Mouse (Mus musculus): ENCODE results near the gene Fars2. TPM values are rescaled to one million over a fixed set of nuclear protein-coding genes. Genes with fewer than 3 reads are reported as not detected.
"Not testable (repeated sequence)": the region's sequence is repeated elsewhere in the genome, so short reads cannot be mapped to it uniquely, and the experiment has no call there.

Gene Fars2
- polyA plus RNA-seq, 1 experiment from 2014 or later: 22.3 TPM

- Histone ChIP-seq H3K27me3 (ENCODE audit: control insufficient read depth, insufficient read depth, low read length) (no peaks in the 10 kb centered on the region), H3K9me3 (ENCODE audit: control insufficient read depth, low read length) (no peaks in the 10 kb centered on the region), H3K36me3 (ENCODE audit: control insufficient read depth, insufficient read depth, low read length) (no peaks in the 10 kb centered on the region), H3K4me2 (ENCODE audit: low read depth) (no peak overlapping the region), H3K4me3 (ENCODE audit: low read depth, low read length) (no peak overlapping the region), H3K9ac (ENCODE audit: low read length) (no peak overlapping the region), H3K27ac (ENCODE audit: low read depth, low read length) (no peak overlapping the region), H3K4me1 (ENCODE audit: control insufficient read depth, insufficient read depth, low read length) (no peaks in the 10 kb centered on the region)
- DNase-seq (ENCODE audit: low spot score): no peak
- ATAC-seq (ENCODE audit: insufficient read depth, low FRiP score, low TSS enrichment): no peak
- WGBS: 91% methylated on average over 7 of the region's 7 CpGs
Observed at GRCm38 (mm10) chr13:36156340-36156931, 39.2 kb downstream of the Fars2 start.

- Histone ChIP-seq H3K27me3 (ENCODE audit: control insufficient read depth, insufficient read depth, low read length) (no peaks in the 10 kb centered on the region), H3K9me3 (ENCODE audit: control insufficient read depth, low read length) (no peaks in the 10 kb centered on the region), H3K27ac (ENCODE audit: low read depth, low read length) (no peak overlapping the region), H3K9ac (ENCODE audit: low read length) (no peak overlapping the region), H3K4me3 (ENCODE audit: low read depth, low read length) (no peak overlapping the region), H3K36me3 (ENCODE audit: control insufficient read depth, insufficient read depth, low read length) (no peaks in the 10 kb centered on the region), H3K4me1 (ENCODE audit: control insufficient read depth, insufficient read depth, low read length) (no peaks in the 10 kb centered on the region), H3K4me2 (ENCODE audit: low read depth) (no peak overlapping the region)
- ATAC-seq (ENCODE audit: insufficient read depth, low FRiP score, low TSS enrichment) (no peak), DNase-seq (ENCODE audit: low spot score) (no peak)
- WGBS: 93% methylated on average over 5 of the region's 5 CpGs
Observed at GRCm38 (mm10) chr13:36163411-36163810, 46.2 kb downstream of the Fars2 start.

- Histone ChIP-seq H3K4me2 (ENCODE audit: low read depth) (no peak overlapping the region), H3K9me3 (ENCODE audit: control insufficient read depth, low read length) (no peaks in the 10 kb centered on the region), H3K27me3 (ENCODE audit: control insufficient read depth, insufficient read depth, low read length) (no peaks in the 10 kb centered on the region), H3K9ac (ENCODE audit: low read length) (no peak overlapping the region), H3K4me1 (ENCODE audit: control insufficient read depth, insufficient read depth, low read length) (no peaks in the 10 kb centered on the region), H3K27ac (ENCODE audit: low read depth, low read length) (no peak overlapping the region), H3K4me3 (ENCODE audit: low read depth, low read length) (no peak overlapping the region), H3K36me3 (ENCODE audit: control insufficient read depth, insufficient read depth, low read length) (no peaks in the 10 kb centered on the region)
- ATAC-seq (ENCODE audit: insufficient read depth, low FRiP score, low TSS enrichment): no peak
- no peak for DNase-seq (ENCODE audit: low spot score)
- 85% methylated on average over 1 of the region's 1 CpGs for WGBS
Observed at GRCm38 (mm10) chr13:36163898-36164297, 46.7 kb downstream of the Fars2 start.

- not testable (repeated sequence) for ATAC-seq (ENCODE audit: insufficient read depth, low FRiP score, low TSS enrichment); H3K36me3 ChIP-seq (ENCODE audit: control insufficient read depth, insufficient read depth, low read length); H3K4me3 ChIP-seq (ENCODE audit: low read depth, low read length); H3K27ac ChIP-seq (ENCODE audit: low read depth, low read length); DNase-seq (ENCODE audit: low spot score); H3K9me3 ChIP-seq (ENCODE audit: control insufficient read depth, low read length); H3K27me3 ChIP-seq (ENCODE audit: control insufficient read depth, insufficient read depth, low read length); H3K4me1 ChIP-seq (ENCODE audit: control insufficient read depth, insufficient read depth, low read length); H3K9ac ChIP-seq (ENCODE audit: low read length); H3K4me2 ChIP-seq (ENCODE audit: low read depth)
- WGBS: 39% methylated on average over 2 of the region's 2 CpGs
Observed at GRCm38 (mm10) chr13:36172981-36173380, 55.8 kb downstream of the Fars2 start.

- WGBS: 93% methylated on average over 5 of the region's 5 CpGs
- Histone ChIP-seq H3K27me3 (ENCODE audit: control insufficient read depth, insufficient read depth, low read length) (no peaks in the 10 kb centered on the region), H3K4me1 (ENCODE audit: control insufficient read depth, insufficient read depth, low read length) (no peaks in the 10 kb centered on the region), H3K9me3 (ENCODE audit: control insufficient read depth, low read length) (no peaks in the 10 kb centered on the region), H3K36me3 (ENCODE audit: control insufficient read depth, insufficient read depth, low read length) (no peaks in the 10 kb centered on the region), H3K27ac (ENCODE audit: low read depth, low read length) (no peak overlapping the region), H3K9ac (ENCODE audit: low read length) (no peak overlapping the region), H3K4me3 (ENCODE audit: low read depth, low read length) (no peak overlapping the region), H3K4me2 (ENCODE audit: low read depth) (no peak overlapping the region)
- ATAC-seq (ENCODE audit: insufficient read depth, low FRiP score, low TSS enrichment) (no peak), DNase-seq (ENCODE audit: low spot score) (no peak)
Observed at GRCm38 (mm10) chr13:36174101-36174500, 56.9 kb downstream of the Fars2 start.

GRCm38 (mm10) chr13:36174772-36175171 lies 57.6 kb downstream of the Fars2 start:
- H3K4me1 ChIP-seq (ENCODE audit: control insufficient read depth, insufficient read depth, low read length): no peaks in the 10 kb centered on the region
- 89% methylated on average over 4 of the region's 4 CpGs for WGBS
- no peak for ATAC-seq (ENCODE audit: insufficient read depth, low FRiP score, low TSS enrichment)

GRCm38 (mm10) chr13:36181231-36181630 lies 64.0 kb downstream of the Fars2 start:
- no peaks in the 10 kb centered on the region for H3K4me1 ChIP-seq (ENCODE audit: control insufficient read depth, insufficient read depth, low read length)
- no peaks in the 10 kb centered on the region for H3K27me3 ChIP-seq (ENCODE audit: control insufficient read depth, insufficient read depth, low read length)
- no peaks in the 10 kb centered on the region for H3K9me3 ChIP-seq (ENCODE audit: control insufficient read depth, low read length)
- ATAC-seq (ENCODE audit: insufficient read depth, low FRiP score, low TSS enrichment) (no peak), DNase-seq (ENCODE audit: low spot score) (no peak)
- H3K4me3 ChIP-seq (ENCODE audit: low read depth, low read length): no peak overlapping the region
- no peak overlapping the region for H3K27ac ChIP-seq (ENCODE audit: low read depth, low read length)
- H3K36me3 ChIP-seq (ENCODE audit: control insufficient read depth, insufficient read depth, low read length): no peaks in the 10 kb centered on the region
- 82% methylated on average over 2 of the region's 2 CpGs for whole genome bisulfite sequencing
- H3K4me2 ChIP-seq (ENCODE audit: low read depth): no peak overlapping the region
- H3K9ac ChIP-seq (ENCODE audit: low read length): no peak overlapping the region

More at GRCm38 (mm10) chr13:36174772-36175171, 57.6 kb downstream of the Fars2 start:
- Histone ChIP-seq H3K36me3 (ENCODE audit: control insufficient read depth, insufficient read depth, low read length) (no peaks in the 10 kb centered on the region), H3K4me2 (ENCODE audit: low read depth) (no peak overlapping the region), H3K9me3 (ENCODE audit: control insufficient read depth, low read length) (no peaks in the 10 kb centered on the region), H3K27ac (ENCODE audit: low read depth, low read length) (no peak overlapping the region), H3K4me3 (ENCODE audit: low read depth, low read length) (no peak overlapping the region), H3K27me3 (ENCODE audit: control insufficient read depth, insufficient read depth, low read length) (no peaks in the 10 kb centered on the region), H3K9ac (ENCODE audit: low read length) (no peak overlapping the region)
- DNase-seq (ENCODE audit: low spot score): no peak

GRCm38 (mm10) chr13:36190577-36190976 lies 73.4 kb downstream of the Fars2 start:
- DNase-seq (ENCODE audit: low spot score) (no peak), ATAC-seq (ENCODE audit: insufficient read depth, low FRiP score, low TSS enrichment) (no peak)
- H3K36me3 ChIP-seq (ENCODE audit: control insufficient read depth, insufficient read depth, low read length): no peaks in the 10 kb centered on the region
- no peak overlapping the region for H3K9ac ChIP-seq (ENCODE audit: low read length)
- H3K27me3 ChIP-seq (ENCODE audit: control insufficient read depth, insufficient read depth, low read length): no peaks in the 10 kb centered on the region
- no peak overlapping the region for H3K4me3 ChIP-seq (ENCODE audit: low read depth, low read length)
- no peaks in the 10 kb centered on the region for H3K9me3 ChIP-seq (ENCODE audit: control insufficient read depth, low read length)
- 98% methylated on average over 2 of the region's 2 CpGs for WGBS
- no peak overlapping the region for H3K4me2 ChIP-seq (ENCODE audit: low read depth)
- H3K27ac ChIP-seq (ENCODE audit: low read depth, low read length): no peak overlapping the region
- no peaks in the 10 kb centered on the region for H3K4me1 ChIP-seq (ENCODE audit: control insufficient read depth, insufficient read depth, low read length)

- peak; percentile 78 for ATAC-seq (ENCODE audit: insufficient read depth, low FRiP score, low TSS enrichment)
- peak; percentile 46 for DNase-seq (ENCODE audit: low spot score)
- 62% methylated on average over 5 of the region's 5 CpGs for WGBS
- Histone ChIP-seq H3K4me1 (ENCODE audit: control insufficient read depth, insufficient read depth, low read length) (no peaks in the 10 kb centered on the region), H3K27me3 (ENCODE audit: control insufficient read depth, insufficient read depth, low read length) (no peaks in the 10 kb centered on the region), H3K9ac (ENCODE audit: low read length) (no peak overlapping the region), H3K36me3 (ENCODE audit: control insufficient read depth, insufficient read depth, low read length) (no peaks in the 10 kb centered on the region), H3K9me3 (ENCODE audit: control insufficient read depth, low read length) (no peaks in the 10 kb centered on the region), H3K27ac (ENCODE audit: low read depth, low read length) (no peak overlapping the region), H3K4me3 (ENCODE audit: low read depth, low read length) (no peak overlapping the region), H3K4me2 (ENCODE audit: low read depth) (no peak overlapping the region)
Observed at GRCm38 (mm10) chr13:36193484-36194113, 76.4 kb downstream of the Fars2 start.

Measured in neural tube, embryonic 11.5 days (tissue).